Comparison of ENCODE assay signal across 11 mouse cellular contexts in genomic region chr2:145822783-145823729, GRCm38 (mm10).
DNase-seq lines count a peak whose midpoint lies in the region; ATAC-seq and TF ChIP-seq lines count a peak whose summit lies in the region.
"Had no signal": no experiment of that assay in that cellular context is flagged by ENCODE, and none has a peak within 500 bp of the region (broad histone marks: within the 10 kb centered on the region; RNA-seq: fewer than 3 reads in every experiment).

No protein-coding gene starts in this region.

- peaks cover 3% of the 10 kb centered on the region for H3K4me1 ChIP-seq in bone marrow, adult 2 months (ENCODE audit: control insufficient read depth, insufficient read depth, low read length)
- no peaks in the 10 kb centered on the region for H3K4me1 ChIP-seq in cerebellum, adult 2 months (ENCODE audit: control insufficient read depth, insufficient read depth, low read length)

- no peaks in the 10 kb centered on the region for H3K27me3 ChIP-seq in cerebellum, adult 2 months (ENCODE audit: control insufficient read depth, insufficient read depth, low read length)
- H3K27me3 ChIP-seq: Patski had no signal

- TF ChIP-seq CTCF in bone marrow, adult 2 months (IDR thresholded peaks at IDR 0.05; ENCODE audit: control insufficient read depth, insufficient read depth, low read length) = no peak
- TF ChIP-seq CTCF in cerebellum, adult 2 months (IDR thresholded peaks at IDR 0.05; ENCODE audit: borderline replicate concordance, insufficient read depth, low read depth, low read length) = no peak

- 74% methylated on average over 3 of the region's 3 CpGs for WGBS in bone marrow, adult 2 months
- WGBS in cerebellum, adult 2 months = 84% methylated on average over 3 of the region's 3 CpGs

- DNase-seq in kidney, adult 8-10 months = peak; percentile 73 to 88
- DNase-seq in lung, postnatal 36 days = peak; percentile 71
- DNase-seq in right cerebral cortex, postnatal 14 days = no peak
- DNase-seq in cerebellum, adult 2 months = no peak
- no peak for DNase-seq in cerebellum, adult 18-20 months
- DNase-seq: cerebellum, adult 9-11 months; layer of hippocampus, adult 9-11 months had no signal

- peak overlapping the region; percentile 66 for H3K4me3 ChIP-seq in bone marrow, adult 2 months (replicated peaks; ENCODE audit: control insufficient read depth, low read depth, low read length)
- no peak overlapping the region for H3K4me3 ChIP-seq in cerebellum, adult 2 months (replicated peaks; ENCODE audit: insufficient read depth, low read depth, low read length)
- H3K4me3 ChIP-seq: myocyte had no signal

- no peak for TF ChIP-seq POLR2A in bone marrow, adult 2 months (IDR thresholded peaks at IDR 0.05; ENCODE audit: borderline replicate concordance, control insufficient read depth, low read depth, low read length)
- TF ChIP-seq POLR2A in cerebellum, adult 2 months (IDR thresholded peaks at IDR 0.05; ENCODE audit: borderline replicate concordance, insufficient read depth, low read length) = no peak

- peak; percentile 56 for ATAC-seq in CD4-positive, CD25-positive, alpha-beta regulatory T cell, adult 4 months
- ATAC-seq: Patski had no signal

- peak overlapping the region; percentile 15; the same call in 1 of the 2 replicates for H3K27ac ChIP-seq in bone marrow, adult 2 months (ENCODE audit: control insufficient read depth, insufficient read depth, low read depth, low read length, poor library complexity)
- H3K27ac ChIP-seq in cerebellum, adult 2 months (ENCODE audit: insufficient read depth, low read length) = no peak overlapping the region

Comparison
In these comparisons a context has a peak if more than half of its experiments do, and no peak if none do; other contexts are left out.
1. DNase-seq: peak in kidney, adult 8-10 months (2 of 2) and lung, postnatal 36 days (single experiment); none in right cerebral cortex, postnatal 14 days (single experiment), cerebellum, adult 2 months (0 of 2) and cerebellum, adult 18-20 months (0 of 2).